Mouse (Mus musculus): ENCODE measurements around the gene Bcar3. TPM values are rescaled to one million over a fixed set of nuclear protein-coding genes. Genes with fewer than 3 reads are reported as not detected.

Bcar3 gene
- polyA plus RNA-seq, 1 experiment from 2014 or later = 24.9 TPM

DNA sequence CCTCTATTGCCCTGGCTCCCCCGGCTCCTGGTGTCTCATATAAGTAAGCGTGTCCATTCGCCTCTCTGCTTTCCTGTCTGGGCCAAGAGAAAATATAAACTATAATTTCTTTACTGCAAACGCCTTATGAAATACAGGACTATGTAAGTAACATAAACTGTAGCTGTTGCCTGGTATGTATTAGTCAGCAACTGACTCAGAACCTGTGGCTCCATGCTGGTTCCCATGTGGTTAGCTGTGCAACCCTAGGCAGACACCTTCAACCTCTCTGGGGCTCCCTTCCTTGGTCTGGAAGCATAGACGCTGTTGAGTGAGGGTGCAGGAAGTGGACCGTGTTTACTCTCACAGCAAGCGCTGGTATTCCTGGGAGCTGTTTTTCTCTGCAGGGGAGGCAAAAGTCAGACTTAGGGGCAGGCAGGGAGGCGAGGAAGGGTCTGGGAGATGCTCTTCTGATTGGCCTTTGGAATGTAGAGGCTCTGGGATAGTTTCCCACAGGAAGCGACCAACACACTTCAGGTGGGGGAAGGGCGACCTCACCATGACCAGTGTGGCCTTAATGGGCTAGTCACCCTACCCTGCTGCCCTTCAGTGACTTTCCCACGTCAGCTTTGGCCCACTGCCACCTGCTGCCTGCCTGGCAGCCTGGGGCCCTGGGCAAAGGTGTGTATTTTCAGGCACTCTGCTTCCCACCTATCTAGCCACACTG is 215.8 kb downstream of the Bcar3 start:
- ATAC-seq = peak; percentile 86
- TF ChIP-seq CTCF (IDR thresholded peaks at IDR 0.05) = no peak

DNA sequence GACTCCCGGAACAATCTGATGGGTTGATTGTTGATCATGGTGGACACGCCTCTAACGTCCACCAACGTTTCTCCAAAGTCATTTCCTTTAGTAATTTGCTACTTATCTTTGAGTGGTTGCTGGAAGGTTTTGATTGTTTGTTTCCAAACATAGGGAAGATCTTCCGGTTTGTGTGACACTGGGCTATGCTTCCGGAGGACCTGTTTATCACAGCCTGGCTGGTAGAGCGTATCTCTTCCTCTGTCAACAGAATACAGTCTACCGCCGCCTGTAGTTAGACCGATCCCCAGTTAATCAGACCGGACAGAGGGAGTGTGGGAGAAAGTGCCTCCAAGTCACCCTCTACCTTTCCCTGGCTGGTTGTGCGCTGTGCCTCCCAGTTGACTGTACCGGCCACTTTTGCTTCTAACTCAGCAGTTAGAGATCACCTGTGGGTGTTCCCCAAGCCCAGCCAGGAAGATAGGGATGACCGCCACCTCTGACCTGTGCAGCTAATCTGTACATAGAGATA is 216.4 kb downstream of the Bcar3 start:
- TF ChIP-seq CTCF (IDR thresholded peaks at IDR 0.05) = no peak
- CTCF ChIA-PET = interaction anchor here (0.7 to 3.7 kb wide), 19 partner anchors 9 to 198 kb away, joined by 3 to 16 read pairs (median 4); no protein-coding TSS in a partner anchor
- DNase-seq (ENCODE audit: low read depth, low spot score) (no peak), ATAC-seq (no peak)
- POLR2A ChIA-PET = interaction anchor here (0.6 to 1.6 kb wide), 4 partner anchors 19 to 110 kb away, joined by 4 to 5 read pairs (median 5); no protein-coding TSS in a partner anchor
- no peaks in the 10 kb centered on the region for H3K27me3 ChIP-seq
- in situ Hi-C loops (cut with MboI; ENCODE audit: low pct_unique_long_range_greater_than_20kb) = loop anchor here (5.0 kb wide), 1 partner anchor 107 kb away; the partner anchor contains the start of gene Fnbp1l

More for the DNA sequence above, 215.8 kb downstream of the Bcar3 start:
- peak; percentile 99 for DNase-seq (ENCODE audit: low read depth, low spot score)
- ChIA-PET CTCF (interaction anchor here (0.7 to 3.7 kb wide), 18 partner anchors 10 to 372 kb away, joined by 3 to 16 read pairs (median 4); no protein-coding TSS in a partner anchor), POLR2A (interaction anchor here (0.6 to 1.7 kb wide), 5 partner anchors 11 to 203 kb away, joined by 3 to 6 read pairs (median 5); partner anchors contain the start of gene Fnbp1l)
- no peaks in the 10 kb centered on the region for H3K27me3 ChIP-seq
- in situ Hi-C loops (cut with MboI; ENCODE audit: low pct_unique_long_range_greater_than_20kb) = loop anchor here (5.0 kb wide), 1 partner anchor 108 kb away; the partner anchor contains the start of gene Fnbp1l

DNA sequence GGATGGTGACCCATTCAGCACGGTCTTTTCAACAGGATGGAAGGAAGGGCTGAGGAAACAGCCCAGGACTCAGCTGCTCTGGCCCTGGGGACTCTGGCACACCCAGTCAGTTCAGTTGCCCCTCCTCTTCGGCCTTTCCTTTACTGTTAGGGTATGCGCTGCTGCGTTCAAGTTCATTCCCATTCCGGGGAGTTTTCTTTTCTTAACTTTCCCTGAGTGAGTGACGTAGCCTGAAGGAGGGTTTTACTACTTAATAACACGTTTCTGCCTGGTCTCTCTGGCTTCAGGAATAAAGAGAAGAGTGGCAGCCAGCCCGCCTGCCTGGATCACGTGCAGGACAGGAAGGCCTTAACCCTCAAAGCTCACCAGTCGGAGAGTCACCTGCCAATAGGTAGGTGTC is 217.0 kb downstream of the Bcar3 start:
- no peak for ATAC-seq
- POLR2A ChIA-PET = interaction anchor here (0.6 to 1.3 kb wide), 3 partner anchors 14 to 47 kb away, joined by 3 to 5 read pairs (median 4); no protein-coding TSS in a partner anchor
- no peaks in the 10 kb centered on the region for H3K27me3 ChIP-seq
- TF ChIP-seq CTCF (IDR thresholded peaks at IDR 0.05) = no peak
- no peak for DNase-seq (ENCODE audit: low read depth, low spot score)
- CTCF ChIA-PET = interaction anchor here (0.7 to 3.7 kb wide), 10 partner anchors 9 to 199 kb away, joined by 3 to 16 read pairs (median 3); no protein-coding TSS in a partner anchor
- in situ Hi-C loops (cut with MboI; ENCODE audit: low pct_unique_long_range_greater_than_20kb) = loop anchor here (5.0 kb wide), 1 partner anchor 106 kb away; the partner anchor contains the start of gene Fnbp1l

DNA sequence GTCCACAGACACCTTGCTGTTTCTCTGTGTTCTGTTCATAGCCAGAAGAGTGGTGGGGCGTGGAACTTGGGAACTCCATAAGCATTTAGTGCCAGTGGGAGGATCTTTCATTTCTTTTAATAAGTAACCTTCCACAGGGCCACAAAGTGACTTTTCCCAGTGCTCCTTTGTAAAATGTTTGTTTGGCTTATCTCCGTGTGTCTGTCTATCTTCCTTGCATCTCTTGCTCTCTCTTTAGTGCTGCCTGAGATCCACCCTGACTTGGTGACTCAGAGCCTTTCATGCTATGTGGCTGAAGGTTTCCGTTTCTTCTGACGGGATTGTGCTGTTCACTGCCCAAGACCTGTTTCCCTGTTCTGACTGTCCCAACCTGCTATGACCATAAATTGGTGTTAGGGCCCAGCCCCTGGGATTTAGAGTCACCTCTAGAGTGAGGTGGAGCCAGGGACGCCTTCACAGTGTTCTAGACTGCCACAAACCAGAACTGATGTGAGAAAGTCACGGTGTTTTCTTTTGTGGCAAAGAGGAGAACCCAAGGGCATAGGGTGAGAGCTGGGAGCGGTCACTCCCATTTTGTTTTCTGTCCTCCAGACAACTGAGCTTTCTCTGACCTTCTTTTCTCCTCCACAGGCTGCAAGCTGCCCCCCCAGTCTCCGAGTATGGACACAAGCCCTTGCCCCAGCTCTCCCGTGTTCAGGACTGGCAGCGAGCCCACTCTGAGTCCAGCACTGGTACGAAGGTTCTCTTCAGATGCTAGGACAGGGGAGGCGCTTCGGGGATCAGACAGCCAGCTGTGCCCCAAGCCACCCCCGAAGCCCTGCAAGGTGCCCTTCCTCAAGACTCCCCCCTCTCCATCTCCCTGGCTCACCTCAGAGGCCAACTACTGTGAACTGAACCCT is 218.0 kb downstream of the Bcar3 start:
- no peaks in the 10 kb centered on the region for H3K27me3 ChIP-seq
- peak; percentile 83 for DNase-seq (ENCODE audit: low read depth, low spot score)
- in situ Hi-C loops (cut with MboI; ENCODE audit: low pct_unique_long_range_greater_than_20kb) = loop anchor here (5.0 kb wide), 1 partner anchor 105 kb away; the partner anchor contains the start of gene Fnbp1l
- ATAC-seq = peak; percentile 54
- ChIA-PET CTCF (interaction anchor here (1.0 to 3.7 kb wide), 7 partner anchors 11 to 126 kb away, joined by 3 to 16 read pairs (median 4); no protein-coding TSS in a partner anchor), POLR2A (interaction anchor here (0.6 to 1.3 kb wide), 3 partner anchors 29 to 108 kb away, joined by 3 to 5 read pairs (median 3); partner anchors contain the start of gene Fnbp1l)
- no peak for TF ChIP-seq CTCF (IDR thresholded peaks at IDR 0.05)

DNA sequence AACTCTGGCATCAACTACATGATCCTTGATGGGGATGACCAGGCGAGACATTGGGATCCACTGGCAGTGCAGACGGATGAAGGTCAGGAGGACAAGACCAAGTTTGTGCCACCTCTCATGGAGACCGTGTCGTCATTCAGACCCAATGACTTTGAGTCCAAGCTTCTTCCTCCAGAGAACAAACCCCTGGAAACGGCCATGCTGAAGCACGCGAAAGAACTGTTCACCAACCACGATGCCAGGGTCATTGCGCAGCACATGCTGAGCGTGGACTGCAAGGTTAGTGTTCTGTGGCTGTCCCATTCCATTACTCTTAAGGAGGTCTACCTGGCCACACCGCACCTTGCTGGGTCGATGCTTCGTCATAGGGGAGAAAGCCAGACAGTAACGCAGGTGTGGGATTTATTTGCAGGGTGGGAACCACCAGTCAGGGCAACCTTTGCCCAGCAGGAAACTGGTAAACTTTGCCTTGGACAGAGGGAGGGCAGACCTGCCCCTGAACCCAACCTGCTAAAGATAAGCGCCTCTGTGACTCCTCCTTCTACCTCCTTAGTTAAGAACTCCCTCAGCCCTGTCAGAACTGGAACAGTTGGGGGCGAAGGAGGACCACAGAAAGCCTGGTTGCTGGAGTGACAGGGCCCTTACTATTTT is 218.9 kb downstream of the Bcar3 start:
- CTCF ChIA-PET = interaction anchor here (1.2 to 1.8 kb wide), 3 partner anchors 12 to 125 kb away, joined by 4 to 6 read pairs (median 5); no protein-coding TSS in a partner anchor
- DNase-seq (ENCODE audit: low read depth, low spot score) (no peak), ATAC-seq (no peak)
- POLR2A ChIA-PET = interaction anchor here (0.6 to 1.3 kb wide), 2 partner anchors 99 to 107 kb away, joined by 3 to 5 read pairs; partner anchors contain the start of gene Fnbp1l
- no peak for TF ChIP-seq CTCF (IDR thresholded peaks at IDR 0.05)
- H3K27me3 ChIP-seq = no peaks in the 10 kb centered on the region
- in situ Hi-C loops (cut with MboI; ENCODE audit: low pct_unique_long_range_greater_than_20kb) = loop anchor here (5.0 kb wide), 1 partner anchor 104 kb away; the partner anchor contains the start of gene Fnbp1l

DNA sequence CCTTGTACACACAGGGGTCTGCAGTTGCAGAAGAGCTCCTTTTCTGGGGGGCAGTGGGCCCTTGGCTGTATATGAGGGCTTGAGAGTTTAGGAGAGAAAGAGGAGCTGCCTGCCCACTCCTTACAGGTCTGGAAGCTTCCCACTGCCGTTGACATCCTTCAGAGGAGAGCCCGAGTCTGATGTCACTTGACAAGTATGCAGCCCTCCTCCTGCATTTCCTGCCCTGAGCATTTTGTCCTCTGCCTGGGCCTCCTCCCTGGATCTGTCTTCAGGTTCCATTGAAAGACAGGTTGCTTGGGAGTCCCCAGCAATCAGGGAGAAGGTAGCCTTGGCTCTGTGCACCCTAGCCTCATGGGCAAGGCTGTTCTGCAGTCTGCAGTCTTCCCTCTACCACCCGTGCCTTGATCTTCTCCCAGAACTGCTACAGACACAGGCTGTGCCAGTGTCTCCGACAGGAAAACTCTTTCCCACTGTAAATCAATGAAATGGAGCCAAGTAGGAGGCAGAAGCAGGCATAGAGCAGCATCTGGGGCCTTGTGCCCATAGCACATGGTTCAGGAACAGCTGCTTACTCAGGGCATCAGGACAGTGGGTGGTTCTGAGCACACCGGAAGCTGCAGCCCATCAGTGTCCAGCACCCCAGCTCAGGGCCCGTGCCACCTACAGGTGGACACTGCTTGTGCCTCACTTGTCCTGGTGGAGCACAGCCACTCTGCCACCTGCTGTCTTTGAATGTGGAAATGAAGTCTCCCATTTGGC is 221.8 kb downstream of the Bcar3 start:
- TF ChIP-seq CTCF (IDR thresholded peaks at IDR 0.05) = no peak
- DNase-seq (ENCODE audit: low read depth, low spot score) = no peak
- CTCF ChIA-PET = interaction anchor here (0.8 to 1.5 kb wide), 5 partner anchors 12 to 319 kb away, joined by 3 to 4 read pairs (median 3); no protein-coding TSS in a partner anchor
- in situ Hi-C loops (cut with MboI; ENCODE audit: low pct_unique_long_range_greater_than_20kb) = no loop called here
- H3K27me3 ChIP-seq = no peaks in the 10 kb centered on the region
- POLR2A ChIA-PET = interaction anchor here (0.6 to 1.3 kb wide), 2 partner anchors 33 to 110 kb away, joined by 3 read pairs; no protein-coding TSS in a partner anchor
- peak; percentile 33 for ATAC-seq

DNA sequence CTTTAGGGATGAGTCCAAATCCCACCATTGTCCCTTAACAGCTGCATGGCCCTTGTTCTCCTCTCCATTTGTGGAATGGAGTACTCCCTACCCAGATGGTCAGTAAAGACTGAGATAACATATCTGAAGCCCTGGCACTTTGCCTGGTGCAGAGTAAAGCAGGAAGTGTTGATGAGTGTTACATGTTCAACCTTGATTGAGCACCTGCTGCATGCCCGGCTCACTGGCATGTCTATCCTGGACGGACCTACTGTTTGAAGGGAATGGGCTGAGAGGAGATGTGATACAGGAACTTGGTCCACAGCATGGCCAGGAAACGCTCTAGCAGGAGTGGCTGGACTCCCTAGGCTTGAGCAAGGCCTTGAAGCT is 222.4 kb downstream of the Bcar3 start:
- POLR2A ChIA-PET = interaction anchor here (0.6 to 1.4 kb wide), 2 partner anchors 40 to 575 kb away, joined by 3 read pairs; no protein-coding TSS in a partner anchor
- ATAC-seq (no peak), DNase-seq (ENCODE audit: low read depth, low spot score) (no peak)
- in situ Hi-C loops (cut with MboI; ENCODE audit: low pct_unique_long_range_greater_than_20kb) = no loop called here
- no peaks in the 10 kb centered on the region for H3K27me3 ChIP-seq
- CTCF ChIA-PET = interaction anchor here (0.8 to 1.5 kb wide), 4 partner anchors 27 to 320 kb away, joined by 3 to 4 read pairs (median 3); no protein-coding TSS in a partner anchor
- no peak for TF ChIP-seq CTCF (IDR thresholded peaks at IDR 0.05)

DNA sequence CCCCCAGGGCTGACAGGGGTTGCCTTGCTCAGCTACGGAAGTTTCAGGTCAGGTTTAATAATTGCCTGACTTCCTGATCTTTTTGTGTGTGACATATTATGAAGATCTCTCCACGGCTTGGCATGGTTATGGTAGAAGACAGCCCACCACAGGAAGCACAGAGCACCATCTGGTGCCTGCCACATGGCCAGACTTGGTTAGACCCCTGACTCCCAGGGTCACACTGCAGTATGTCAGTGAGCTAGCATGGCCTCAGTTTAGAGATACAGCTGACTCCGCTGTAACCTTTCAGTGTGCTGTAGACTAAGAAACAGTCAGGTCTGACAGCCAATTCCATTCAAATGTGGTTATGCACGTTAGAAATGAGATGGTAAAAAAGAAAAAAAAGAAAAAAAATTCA is 223.8 kb downstream of the Bcar3 start:
- no peak for ATAC-seq

More for the DNA sequence above, 223.8 kb downstream of the Bcar3 start:
- POLR2A ChIA-PET = no interaction called here
- H3K27me3 ChIP-seq = no peaks in the 10 kb centered on the region
- CTCF ChIA-PET = interaction anchor here (1.3 to 1.5 kb wide), 3 partner anchors 9 to 321 kb away, joined by 3 to 4 read pairs (median 3); no protein-coding TSS in a partner anchor
- DNase-seq (ENCODE audit: low read depth, low spot score) = no peak
- in situ Hi-C loops (cut with MboI; ENCODE audit: low pct_unique_long_range_greater_than_20kb) = no loop called here
- no peak for TF ChIP-seq CTCF (IDR thresholded peaks at IDR 0.05)

Measured in Patski (cell line).